Mouse (Mus musculus): ENCODE data around the gene Epb41.
A peak's percentile ranks its signal among the peaks of the same experiment; 100 is the strongest.

GRCm38 (mm10) chr4:132022639-132023038 lies 52.5 kb downstream of the Epb41 start:
- TF ChIP-seq CTCF (IDR thresholded peaks at IDR 0.05; ENCODE audit: extremely low read depth, insufficient read length, insufficient replicate concordance, low read depth, low read length) (peak; percentile 25; the same call in 1 of the 2 replicates), POLR2A (IDR thresholded peaks at IDR 0.05; ENCODE audit: low read depth, low read length) (no peak)
